Mouse (Mus musculus) bone marrow macrophage, adult 2 months (primary cell): ENCODE results near the gene BC005561. TPM values are rescaled to one million over a fixed set of nuclear protein-coding genes. Genes with fewer than 3 reads are reported as not detected.
A peak's percentile ranks its signal among the peaks of the same experiment; 100 is the strongest.
"Not testable (repeated sequence)": the region's sequence is repeated elsewhere in the genome, so short reads cannot be mapped to it uniquely, and the experiment has no call there.

ENCODE experiments used
- H3K27ac ChIP-seq: 2 replicates; pipeline ENCODE4 v1.5.1; 2012; ENCODE audit warnings: low read depth, low read length; ENCODE audit not compliant: insufficient read depth
- H3K4me1 ChIP-seq: 2 replicates; pipeline ENCODE4 v1.6.1; 2012; ENCODE audit warnings: low read length; ENCODE audit not compliant: control insufficient read depth, insufficient read depth
- H3K4me3 ChIP-seq: 2 replicates; pipeline ENCODE4 v1.5.1; 2012; ENCODE audit warnings: mild to moderate bottlenecking, low read length, moderate library complexity; ENCODE audit not compliant: insufficient read depth
- CTCF ChIP-seq: IDR thresholded peaks from 2 replicates; pipeline ENCODE4 v1.5.1; 2012; ENCODE audit warnings: low read depth, mild to moderate bottlenecking, low read length, moderate library complexity
- POLR2A ChIP-seq: IDR thresholded peaks from 2 replicates; pipeline ENCODE4 v1.6.1; 2012; ENCODE audit warnings: mild to moderate bottlenecking, low read depth, low read length, borderline replicate concordance
- polyA plus RNA-seq: library from polyadenylated mRNA; stranded (reverse); fragments of >200 nt; gene quantifications from 2 replicates; pipeline ENCODE4 v1.2.4, GENCODE M21; 2012; ENCODE audit not compliant: missing spikeins, insufficient read depth, insufficient read length

Gene BC005561
- polyA plus RNA-seq, 1 experiment: 3.9 TPM

GRCm38 (mm10) chr5:104472371-104472770 is 35.8 kb upstream of the BC005561 start:
- no peak overlapping the region for H3K27ac ChIP-seq
- H3K4me3 ChIP-seq: no peak overlapping the region
- H3K4me1 ChIP-seq: no peaks in the 10 kb centered on the region
- TF ChIP-seq POLR2A: no peak
- TF ChIP-seq CTCF: no peak

GRCm38 (mm10) chr5:104480367-104480766 is 27.8 kb upstream of the BC005561 start:
- no peak overlapping the region for H3K4me3 ChIP-seq
- H3K4me1 ChIP-seq: peaks cover 2% of the 10 kb centered on the region; the same call in 1 of the 2 replicates
- no peak overlapping the region for H3K27ac ChIP-seq
- TF ChIP-seq POLR2A: no peak
- TF ChIP-seq CTCF: no peak

GRCm38 (mm10) chr5:104482856-104483255 is 25.3 kb upstream of the BC005561 start:
- Histone ChIP-seq H3K4me1 (peaks cover 2% of the 10 kb centered on the region; the same call in 1 of the 2 replicates), H3K4me3 (no peak overlapping the region), H3K27ac (no peak overlapping the region)
- TF ChIP-seq CTCF (no peak), POLR2A (no peak)

GRCm38 (mm10) chr5:104491561-104491960 is 16.6 kb upstream of the BC005561 start:
- Histone ChIP-seq H3K4me3 (no peak overlapping the region), H3K4me1 (no peaks in the 10 kb centered on the region)
- TF ChIP-seq POLR2A (no peak), CTCF (no peak)

GRCm38 (mm10) chr5:104504883-104505282 is 3.3 kb upstream of the BC005561 start:
- no peak for TF ChIP-seq CTCF
- no peak for TF ChIP-seq POLR2A
- H3K27ac ChIP-seq: no peak overlapping the region
- H3K4me3 ChIP-seq: no peak overlapping the region
- H3K4me1 ChIP-seq: no peaks in the 10 kb centered on the region; the same call in 1 of the 2 replicates

More at GRCm38 (mm10) chr5:104491561-104491960, 16.6 kb upstream of the BC005561 start:
- no peak overlapping the region for H3K27ac ChIP-seq

- no peak overlapping the region for H3K27ac ChIP-seq
- TF ChIP-seq POLR2A (no peak), CTCF (no peak)
- H3K4me3 ChIP-seq: peak overlapping the region; percentile 99
- no peaks in the 10 kb centered on the region; the same call in 1 of the 2 replicates for H3K4me1 ChIP-seq
These were observed 340 bp upstream of the BC005561 start for GRCm38 (mm10) chr5:104507829-104508194.

GRCm38 (mm10) chr5:104511211-104511610 is 3.1 kb downstream of the BC005561 start:
- H3K27ac ChIP-seq: no peak overlapping the region
- TF ChIP-seq POLR2A (no peak), CTCF (no peak)
- no peaks in the 10 kb centered on the region; the same call in 1 of the 2 replicates for H3K4me1 ChIP-seq
- no peak overlapping the region for H3K4me3 ChIP-seq

- TF ChIP-seq CTCF: no peak
- no peak for TF ChIP-seq POLR2A
These were observed 30.5 kb downstream of the BC005561 start for GRCm38 (mm10) chr5:104538612-104539011.

GRCm38 (mm10) chr5:104539331-104539730 is 31.2 kb downstream of the BC005561 start:
- no peak overlapping the region for H3K27ac ChIP-seq
- no peak overlapping the region for H3K4me3 ChIP-seq
- TF ChIP-seq CTCF: no peak
- no peak for TF ChIP-seq POLR2A
- no peaks in the 10 kb centered on the region for H3K4me1 ChIP-seq

More at GRCm38 (mm10) chr5:104538612-104539011, 30.5 kb downstream of the BC005561 start:
- Histone ChIP-seq H3K27ac (no peak overlapping the region), H3K4me3 (no peak overlapping the region), H3K4me1 (no peaks in the 10 kb centered on the region)

- not testable (repeated sequence) for H3K4me1 ChIP-seq, H3K4me3 ChIP-seq, H3K27ac ChIP-seq
These were observed 59.9 kb downstream of the BC005561 start for GRCm38 (mm10) chr5:104568079-104568478.

GRCm38 (mm10) chr5:104570766-104571165 is 62.6 kb downstream of the BC005561 start:
- no peak overlapping the region for H3K27ac ChIP-seq
- H3K4me3 ChIP-seq: peak overlapping the region; percentile 93
- no peak for TF ChIP-seq CTCF
- no peak for TF ChIP-seq POLR2A

GRCm38 (mm10) chr5:104571282-104571921 is 63.2 kb downstream of the BC005561 start:
- Histone ChIP-seq H3K27ac (peak overlapping the region; percentile 87), H3K4me3 (peak overlapping the region; percentile 93)
- H3K4me1 ChIP-seq: not testable (repeated sequence)

More at GRCm38 (mm10) chr5:104570766-104571165, 62.6 kb downstream of the BC005561 start:
- 0 out of 2 replicates have a peak, but pooled peaks cover 3% of the 10 kb centered on the region for H3K4me1 ChIP-seq
